Mouse (Mus musculus): ENCODE data around the gene Muc13. TPM values are rescaled to one million over a fixed set of nuclear protein-coding genes. Genes with fewer than 3 reads are reported as not detected.

Muc13 gene
- polyA plus RNA-seq (2012; rRNA removed), result 0.37 and 0.64 TPM in 2 replicates

DNA sequence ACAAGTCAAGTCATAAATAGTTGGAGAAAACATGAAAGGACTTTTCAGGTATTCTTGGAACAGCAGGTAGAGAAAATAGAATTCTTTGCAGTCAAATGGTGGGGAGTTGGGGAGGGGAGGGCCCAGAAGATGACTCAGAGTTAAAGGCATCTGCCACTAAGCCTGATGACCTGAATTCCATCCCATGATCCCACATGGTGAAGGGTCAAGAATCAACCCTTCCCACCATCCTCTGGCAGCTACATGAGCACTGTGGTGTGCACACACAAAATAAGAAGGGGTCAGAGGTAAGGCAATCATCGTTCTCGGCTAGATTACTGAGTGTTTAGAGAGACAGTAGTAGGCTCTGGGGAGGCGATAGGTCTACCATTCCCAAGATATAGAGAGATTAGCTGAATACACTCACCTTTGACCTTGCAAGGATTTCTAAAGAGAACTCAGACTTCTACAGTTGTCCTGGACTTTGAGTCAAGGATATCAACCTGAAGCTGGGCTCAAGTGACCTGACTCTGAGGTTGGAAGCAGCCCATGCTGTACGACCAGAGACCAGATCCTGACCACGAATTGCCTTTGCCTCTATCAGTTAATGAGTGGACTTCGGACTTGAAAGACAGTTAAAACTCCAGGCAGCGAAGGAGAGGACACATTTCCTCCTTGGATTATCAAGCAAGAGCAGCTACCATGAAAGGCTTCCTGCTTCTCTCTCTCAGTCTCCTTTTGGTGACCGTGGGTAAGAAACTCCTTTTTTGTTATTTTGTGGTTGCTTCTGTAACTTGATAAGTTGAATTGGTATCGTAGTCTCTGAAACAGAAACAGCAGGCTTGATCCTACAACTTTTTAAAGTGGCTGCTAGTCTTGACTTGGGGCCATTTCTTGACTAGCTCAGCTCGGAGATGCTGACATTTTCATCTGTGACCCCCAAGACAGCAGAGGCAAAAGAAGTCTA is at the start of gene Muc13:
Muc13 (plus strand) TSS at position 192 of the 946 bp plus-strand sequence.

DNA sequence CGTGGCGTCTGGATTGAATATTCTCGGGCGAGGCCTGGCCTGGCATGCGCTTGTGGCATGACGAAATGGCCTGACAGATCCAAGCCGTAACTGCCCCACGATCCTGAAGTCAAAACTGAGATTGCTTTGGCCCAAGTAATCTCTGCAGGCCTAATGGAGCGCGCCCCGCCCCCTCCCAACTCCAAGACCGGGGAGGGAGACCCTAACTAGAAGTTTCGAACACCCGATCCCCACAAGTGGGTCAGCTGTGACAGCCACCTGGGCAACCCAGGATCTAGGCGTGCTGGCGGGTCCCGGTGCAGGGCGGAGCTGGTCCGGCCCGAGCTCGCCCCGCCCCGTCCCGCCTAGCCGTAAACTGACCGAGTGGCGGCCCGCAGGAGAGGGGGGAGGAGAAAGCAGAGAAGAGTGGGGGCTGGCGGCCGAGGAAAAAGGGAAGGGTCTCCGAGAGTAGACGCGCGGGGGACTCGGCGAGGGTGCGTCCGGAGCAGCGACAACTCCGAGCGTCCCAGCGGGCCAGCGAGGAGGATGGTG is 35.5 kb downstream of the Muc13 start, which contains the start of gene Itgb5:
Itgb5 (plus strand) TSS at position 365 of the 531 bp plus-strand sequence.

Other genes with a start within 250 kb of the Muc13 start
- gene Heg1, start 109.7 kb upstream of the Muc13 start, polyA plus RNA-seq (2012; rRNA removed), result 108 and 169 TPM in 2 replicates
- 204 and 211 TPM in 2 replicates for gene Itgb5, start 35.6 kb downstream of the Muc13 start, polyA plus RNA-seq (2012; rRNA removed)
- 12.0 and 15.1 TPM in 2 replicates for gene Umps, start 173.0 kb downstream of the Muc13 start, polyA plus RNA-seq (2012; rRNA removed)

Measured in ovary, adult 2 months (tissue).